Comparison of ENCODE assay signal across 20 mouse cellular contexts in the genomic region with DNA sequence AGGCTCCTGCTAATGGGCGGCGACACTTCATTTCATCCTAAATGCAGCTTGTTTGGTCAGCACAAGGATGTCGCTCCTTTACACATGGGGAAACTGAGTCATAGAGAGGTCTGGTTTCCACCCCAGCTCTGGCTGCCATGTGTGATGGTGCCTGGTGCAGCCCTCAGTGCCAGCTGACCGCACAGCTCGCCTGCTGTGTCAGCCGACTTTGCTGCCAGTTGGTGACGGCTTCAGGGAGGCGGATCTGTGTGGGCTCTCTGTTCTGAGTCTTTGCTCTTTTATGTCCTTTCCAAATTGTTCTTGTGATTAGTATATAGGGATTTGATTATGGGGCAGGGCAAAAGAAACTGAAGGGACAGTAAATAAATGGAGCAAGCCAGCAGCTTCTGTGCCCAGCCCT. TPM values are rescaled to one million over a fixed set of nuclear protein-coding genes. Genes with fewer than 3 reads are reported as not detected.
DNase-seq lines count a peak whose midpoint lies in the region; ATAC-seq and TF ChIP-seq lines count a peak whose summit lies in the region.
"Had no signal": no experiment of that assay in that cellular context is flagged by ENCODE, and none has a peak within 500 bp of the region (broad histone marks: within the 10 kb centered on the region; RNA-seq: fewer than 3 reads in every experiment).

No protein-coding gene starts in this region.

- H3K36me3 ChIP-seq in forebrain, embryonic 11.5 days (ENCODE audit: control insufficient read depth, insufficient read depth, low read length) = no peaks in the 10 kb centered on the region
- H3K36me3 ChIP-seq in forebrain, embryonic 15.5 days = no peaks in the 10 kb centered on the region
- no peaks in the 10 kb centered on the region for H3K36me3 ChIP-seq in hindbrain, embryonic 13.5 days
- H3K36me3 ChIP-seq: embryonic facial prominence, embryonic 15.5 days; heart, embryonic 15.5 days; hindbrain, embryonic 10.5 days; midbrain, embryonic 15.5 days; neural tube, embryonic 12.5 days had no signal

- WGBS in forebrain, embryonic 11.5 days = 78% methylated on average over 8 of the region's 8 CpGs
- 77% methylated on average over 8 of the region's 8 CpGs for WGBS in forebrain, embryonic 15.5 days
- WGBS in hindbrain, embryonic 13.5 days = 79% methylated on average over 8 of the region's 8 CpGs

- no peak for TF ChIP-seq POLR2A in bone marrow macrophage, adult 2 months (IDR thresholded peaks at IDR 0.05; ENCODE audit: borderline replicate concordance, low read depth, low read length)

- H3K27ac ChIP-seq in forebrain, embryonic 11.5 days (ENCODE audit: low read depth, low read length) = no peak overlapping the region
- H3K27ac ChIP-seq in forebrain, embryonic 15.5 days (replicated peaks) = no peak overlapping the region
- H3K27ac ChIP-seq in bone marrow macrophage, adult 2 months (ENCODE audit: insufficient read depth, low read depth, low read length) = peak overlapping the region; percentile 21; the same call in 1 of the 2 replicates
- no peak overlapping the region for H3K27ac ChIP-seq in hindbrain, embryonic 13.5 days
- H3K27ac ChIP-seq: embryonic facial prominence, embryonic 15.5 days; forebrain, embryonic 13.5 days; heart, embryonic 15.5 days; hindbrain, embryonic 10.5 days; midbrain, embryonic 15.5 days; neural tube, embryonic 12.5 days had no signal

- ATAC-seq in forebrain, embryonic 11.5 days (replicated peaks; ENCODE audit: low FRiP score) = no peak
- ATAC-seq in forebrain, embryonic 15.5 days (replicated peaks) = no peak
- no peak for ATAC-seq in hindbrain, embryonic 13.5 days (ENCODE audit: low FRiP score)
- no peak for ATAC-seq in inflammation-experienced regulatory T-cells, adult 6 months
- ATAC-seq: CD4-positive, CD25-positive, alpha-beta regulatory T cell, adult 4 months; forebrain, embryonic 13.5 days; intestine, embryonic 16.5 days; midbrain, embryonic 15.5 days had no signal

- no peak overlapping the region for H3K9ac ChIP-seq in forebrain, embryonic 11.5 days (ENCODE audit: low read length)
- no peak overlapping the region for H3K9ac ChIP-seq in forebrain, embryonic 15.5 days (replicated peaks)
- H3K9ac ChIP-seq in hindbrain, embryonic 13.5 days = no peak overlapping the region
- H3K9ac ChIP-seq: embryonic facial prominence, embryonic 15.5 days; forebrain, embryonic 13.5 days; heart, embryonic 15.5 days; midbrain, embryonic 15.5 days; neural tube, embryonic 12.5 days had no signal

- no peak overlapping the region for H3K4me2 ChIP-seq in forebrain, embryonic 11.5 days (ENCODE audit: low read depth, low read length, severe bottlenecking)
- no peak overlapping the region for H3K4me2 ChIP-seq in forebrain, embryonic 15.5 days (replicated peaks)
- no peak overlapping the region for H3K4me2 ChIP-seq in hindbrain, embryonic 13.5 days
- H3K4me2 ChIP-seq: embryonic facial prominence, embryonic 15.5 days; forebrain, embryonic 13.5 days; heart, embryonic 15.5 days; midbrain, embryonic 15.5 days; neural tube, embryonic 12.5 days had no signal

- DNase-seq in forebrain, embryonic 11.5 days (ENCODE audit: low spot score) = peak; percentile 44
- peak; percentile 18 to 49 for DNase-seq in cerebellum, postnatal 25 days
- DNase-seq in layer of hippocampus, postnatal 36 days = peak; percentile 55 to 69
- no peak for DNase-seq in neural tube, embryonic 10.5 days (ENCODE audit: extremely low spot score, low spot score)
- DNase-seq: adrenal gland, postnatal 14 days; lung, adult 2 months; right cerebral cortex, postnatal 4 days; thymus, adult 18-20 months had no signal

- no peaks in the 10 kb centered on the region; the same call in 1 of the 2 replicates for H3K4me1 ChIP-seq in forebrain, embryonic 11.5 days (replicated peaks; ENCODE audit: control insufficient read depth, insufficient read depth, low read length)
- no peaks in the 10 kb centered on the region for H3K4me1 ChIP-seq in forebrain, embryonic 15.5 days
- peaks cover 21% of the 10 kb centered on the region for H3K4me1 ChIP-seq in bone marrow macrophage, adult 2 months (ENCODE audit: control insufficient read depth, insufficient read depth, low read length)
- no peaks in the 10 kb centered on the region for H3K4me1 ChIP-seq in hindbrain, embryonic 13.5 days (replicated peaks)
- H3K4me1 ChIP-seq: embryonic facial prominence, embryonic 15.5 days; forebrain, embryonic 13.5 days; heart, embryonic 15.5 days; hindbrain, embryonic 10.5 days; midbrain, embryonic 15.5 days; neural tube, embryonic 12.5 days had no signal

- no peaks in the 10 kb centered on the region for H3K27me3 ChIP-seq in forebrain, embryonic 11.5 days (ENCODE audit: control insufficient read depth, insufficient read depth, low read length)
- H3K27me3 ChIP-seq in forebrain, embryonic 15.5 days = no peaks in the 10 kb centered on the region
- 0 out of 2 replicates have a peak, but pooled peaks cover 2% of the 10 kb centered on the region for H3K27me3 ChIP-seq in hindbrain, embryonic 13.5 days
- H3K27me3 ChIP-seq: embryonic facial prominence, embryonic 15.5 days; forebrain, embryonic 13.5 days; heart, embryonic 15.5 days; midbrain, embryonic 15.5 days; neural tube, embryonic 12.5 days had no signal

- H3K9me3 ChIP-seq in forebrain, embryonic 11.5 days (ENCODE audit: control insufficient read depth, low read length) = no peaks in the 10 kb centered on the region
- H3K9me3 ChIP-seq in forebrain, embryonic 15.5 days = no peaks in the 10 kb centered on the region
- no peaks in the 10 kb centered on the region for H3K9me3 ChIP-seq in hindbrain, embryonic 13.5 days
- H3K9me3 ChIP-seq: embryonic facial prominence, embryonic 15.5 days; forebrain, embryonic 13.5 days; heart, embryonic 15.5 days; hindbrain, embryonic 10.5 days; midbrain, embryonic 15.5 days; neural tube, embryonic 12.5 days had no signal

- no peak overlapping the region for H3K4me3 ChIP-seq in forebrain, embryonic 11.5 days (ENCODE audit: low read depth, low read length)
- H3K4me3 ChIP-seq in forebrain, embryonic 15.5 days = no peak overlapping the region
- no peak overlapping the region for H3K4me3 ChIP-seq in bone marrow macrophage, adult 2 months (ENCODE audit: insufficient read depth, low read length)
- H3K4me3 ChIP-seq in hindbrain, embryonic 13.5 days = no peak overlapping the region
- H3K4me3 ChIP-seq: embryonic facial prominence, embryonic 15.5 days; forebrain, embryonic 13.5 days; heart, embryonic 15.5 days; hindbrain, embryonic 10.5 days; midbrain, embryonic 15.5 days; neural tube, embryonic 12.5 days had no signal

- TF ChIP-seq CTCF in bone marrow macrophage, adult 2 months (IDR thresholded peaks at IDR 0.05; ENCODE audit: low read depth, low read length) = no peak

RNA-seq across cellular contexts. Expression of a gene that starts 37.3 kb away (rescaled TPM):
- 1,077 and 1,117 TPM in 2 replicates for polyA plus RNA-seq in forebrain, embryonic 11.5 days (2014; fragmentation: Nextera tagmentation; extraction: Ambion mirVana)
- polyA plus RNA-seq in forebrain, embryonic 15.5 days (2015; fragmentation: Nextera tagmentation; extraction: Ambion mirVana) = 804 and 852 TPM in 2 replicates
- 1,512 and 1,555 TPM in 2 replicates for polyA plus RNA-seq in bone marrow macrophage, adult 2 months (2012; ENCODE audit: insufficient read depth, insufficient read length, missing spikeins)
- 100 to 1,000 TPM; 546 to 562 TPM for total RNA-seq in layer of hippocampus, postnatal 36 days (2021)
- 845 and 863 TPM in 2 replicates for polyA plus RNA-seq in hindbrain, embryonic 13.5 days (2015; fragmentation: Nextera tagmentation; extraction: Ambion mirVana)
- polyA plus RNA-seq in inflammation-experienced regulatory T-cells, adult 6 months (2017; shearing (Covaris generic)) = 1,000 to 10,000 TPM in 2 of 3 experiments, 100 to 1,000 TPM in 1; 985 to 1,426 (median 1,383) TPM
